Mouse (Mus musculus): ENCODE data around the gene Arhgef6.

DNA sequence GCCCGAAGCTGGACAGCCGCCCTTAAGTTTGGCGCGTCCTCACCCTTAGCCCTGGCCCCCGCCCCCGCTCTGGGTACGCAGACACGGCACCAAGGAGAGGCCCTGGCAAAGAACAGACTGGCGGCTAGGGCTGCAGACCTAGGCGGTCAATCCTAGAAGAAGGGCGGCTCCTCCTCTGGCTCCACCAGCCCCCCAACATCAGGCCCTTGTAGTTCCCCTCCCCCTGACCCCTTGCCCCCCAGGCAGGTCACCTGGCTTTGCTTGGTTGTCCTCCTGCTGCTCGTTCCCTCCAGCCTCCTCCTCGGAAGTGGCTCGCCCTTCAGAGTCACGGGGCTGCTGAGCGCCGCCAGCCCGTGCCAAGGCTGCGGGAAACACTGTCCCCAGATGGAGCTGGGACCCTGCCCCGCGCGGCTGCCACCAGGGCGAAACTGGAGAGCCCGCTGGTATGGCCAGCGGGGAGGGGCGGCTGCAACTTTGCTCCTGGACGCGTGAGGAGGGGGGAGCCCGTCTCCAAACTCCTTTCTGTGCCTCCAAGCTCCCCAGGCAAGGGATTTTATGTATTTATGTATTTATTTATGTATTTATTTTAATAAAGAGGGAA is 12.6 kb downstream of the Arhgef6 start:
- TF ChIP-seq CTCF (IDR thresholded peaks at IDR 0.05; ENCODE audit: low read depth, low read length) (no peak), POLR2A (IDR thresholded peaks at IDR 0.05; ENCODE audit: borderline replicate concordance, low read depth, low read length) (no peak)
